Mouse (Mus musculus): ENCODE measurements around the gene Olfr1024. TPM values are rescaled to one million over a fixed set of nuclear protein-coding genes. Genes with fewer than 3 reads are reported as not detected.

Olfr1024 gene
- polyA plus RNA-seq, 1 experiment from 2014 or later = not detected

GRCm38 (mm10) chr2:85868294-85868693 lies 36.6 kb downstream of the Olfr1024 start, which contains the start of gene Olfr1022:
Olfr1022 (plus strand) TSS chr2:85868594.
- Histone ChIP-seq H3K27me3 (ENCODE audit: control insufficient read depth, insufficient read depth, low read length) (no peaks in the 10 kb centered on the region), H3K9me3 (ENCODE audit: control insufficient read depth, low read length) (no peaks in the 10 kb centered on the region), H3K4me2 (replicated peaks; ENCODE audit: low read depth) (no peak within 1 kb of the TSS), H3K36me3 (ENCODE audit: control insufficient read depth, insufficient read depth, low read length) (no peaks in the 10 kb centered on the region), H3K27ac (replicated peaks) (no peak within 1 kb of the TSS), H3K4me1 (replicated peaks; ENCODE audit: control insufficient read depth, insufficient read depth) (no peaks in the 10 kb centered on the region), H3K4me3 (ENCODE audit: low read depth, low read length) (no peak within 1 kb of the TSS), H3K9ac (ENCODE audit: low read length) (no peak within 1 kb of the TSS)
- DNase-seq (ENCODE audit: low spot score) = no peak
- no peak for ATAC-seq (ENCODE audit: low FRiP score, low TSS enrichment)
- WGBS = 14% methylated on average over 2 of the region's 2 CpGs
- TF ChIP-seq EP300 (optimal IDR thresholded peaks at IDR 0.05) (no peak), CTCF (IDR thresholded peaks at IDR 0.05; ENCODE audit: low read depth) (no peak)

Other genes with a start within 250 kb of the Olfr1024 start
- not detected in 2 replicates for gene Olfr154, start 240.6 kb downstream of the Olfr1024 start, polyA plus RNA-seq (2015; fragmentation: Nextera tagmentation; extraction: Ambion mirVana)
- gene Olfr1006, start 226.3 kb downstream of the Olfr1024 start, polyA plus RNA-seq (2015; fragmentation: Nextera tagmentation; extraction: Ambion mirVana) = not detected in 2 replicates
- not detected in 2 replicates for gene Olfr1008, start 215.6 kb downstream of the Olfr1024 start, polyA plus RNA-seq (2015; fragmentation: Nextera tagmentation; extraction: Ambion mirVana)
- gene Olfr1009, start 189.6 kb downstream of the Olfr1024 start, polyA plus RNA-seq (2015; fragmentation: Nextera tagmentation; extraction: Ambion mirVana) = not detected in 2 replicates
- not detected in 2 replicates for gene Olfr1012, start 142.3 kb downstream of the Olfr1024 start, polyA plus RNA-seq (2015; fragmentation: Nextera tagmentation; extraction: Ambion mirVana)
- gene Olfr1013, start 138.0 kb downstream of the Olfr1024 start, polyA plus RNA-seq (2015; fragmentation: Nextera tagmentation; extraction: Ambion mirVana) = not detected in 2 replicates
- not detected in 2 replicates for gene Olfr1014, start 132.3 kb downstream of the Olfr1024 start, polyA plus RNA-seq (2015; fragmentation: Nextera tagmentation; extraction: Ambion mirVana)
- gene Olfr1015, start 123.0 kb downstream of the Olfr1024 start, polyA plus RNA-seq (2015; fragmentation: Nextera tagmentation; extraction: Ambion mirVana) = not detected in 2 replicates
- not detected in 2 replicates for gene Olfr1016, start 102.5 kb downstream of the Olfr1024 start, polyA plus RNA-seq (2015; fragmentation: Nextera tagmentation; extraction: Ambion mirVana)
- gene Olfr1018, start 86.6 kb downstream of the Olfr1024 start, polyA plus RNA-seq (2015; fragmentation: Nextera tagmentation; extraction: Ambion mirVana) = not detected in 2 replicates
- not detected in 2 replicates for gene Olfr1019, start 59.6 kb downstream of the Olfr1024 start, polyA plus RNA-seq (2015; fragmentation: Nextera tagmentation; extraction: Ambion mirVana)
- not detected in 2 replicates for gene Olfr1020, start 58.0 kb downstream of the Olfr1024 start, polyA plus RNA-seq (2015; fragmentation: Nextera tagmentation; extraction: Ambion mirVana)
- gene Olfr1022, start 36.5 kb downstream of the Olfr1024 start, polyA plus RNA-seq (2015; fragmentation: Nextera tagmentation; extraction: Ambion mirVana) = not detected in 2 replicates
- gene Olfr1023, start 19.4 kb downstream of the Olfr1024 start, polyA plus RNA-seq (2015; fragmentation: Nextera tagmentation; extraction: Ambion mirVana) = not detected in 2 replicates
- gene Olfr1025-ps1, start 10.1 kb upstream of the Olfr1024 start, polyA plus RNA-seq (2015; fragmentation: Nextera tagmentation; extraction: Ambion mirVana) = not detected in 2 replicates
- gene Olfr1026, start 16.5 kb upstream of the Olfr1024 start, polyA plus RNA-seq (2015; fragmentation: Nextera tagmentation; extraction: Ambion mirVana) = not detected in 2 replicates
- not detected in 2 replicates for gene Olfr1028, start 45.4 kb upstream of the Olfr1024 start, polyA plus RNA-seq (2015; fragmentation: Nextera tagmentation; extraction: Ambion mirVana)
- not detected in 2 replicates for gene Olfr1029, start 68.8 kb upstream of the Olfr1024 start, polyA plus RNA-seq (2015; fragmentation: Nextera tagmentation; extraction: Ambion mirVana)
- not detected in 2 replicates for gene Olfr1030, start 74.2 kb upstream of the Olfr1024 start, polyA plus RNA-seq (2015; fragmentation: Nextera tagmentation; extraction: Ambion mirVana)
- not detected in 2 replicates for gene Olfr1031, start 85.3 kb upstream of the Olfr1024 start, polyA plus RNA-seq (2015; fragmentation: Nextera tagmentation; extraction: Ambion mirVana)
- not detected in 2 replicates for gene Olfr1032, start 100.5 kb upstream of the Olfr1024 start, polyA plus RNA-seq (2015; fragmentation: Nextera tagmentation; extraction: Ambion mirVana)
- gene Olfr1033, start 115.6 kb upstream of the Olfr1024 start, polyA plus RNA-seq (2015; fragmentation: Nextera tagmentation; extraction: Ambion mirVana) = 1.9 and 2.5 TPM in 2 replicates
- gene Olfr1034, start 140.8 kb upstream of the Olfr1024 start, polyA plus RNA-seq (2015; fragmentation: Nextera tagmentation; extraction: Ambion mirVana) = 0.01 and 0.02 TPM in 2 replicates
- gene Olfr1036, start 168.9 kb upstream of the Olfr1024 start, polyA plus RNA-seq (2015; fragmentation: Nextera tagmentation; extraction: Ambion mirVana) = not detected in 2 replicates
- not detected in 2 replicates for gene Olfr1037, start 182.3 kb upstream of the Olfr1024 start, polyA plus RNA-seq (2015; fragmentation: Nextera tagmentation; extraction: Ambion mirVana)
- not detected in 2 replicates for gene Olfr1039, start 230.9 kb upstream of the Olfr1024 start, polyA plus RNA-seq (2015; fragmentation: Nextera tagmentation; extraction: Ambion mirVana)
- not detected in 2 replicates for gene Olfr1040, start 241.7 kb upstream of the Olfr1024 start, polyA plus RNA-seq (2015; fragmentation: Nextera tagmentation; extraction: Ambion mirVana)